Mouse (Mus musculus) stomach, embryonic 16.5 days (tissue): ENCODE data around the gene Gm11273. TPM values are rescaled to one million over a fixed set of nuclear protein-coding genes. Genes with fewer than 3 reads are reported as not detected.
A peak's percentile ranks its signal among the peaks of the same experiment; 100 is the strongest.
"Not testable (repeated sequence)": the region's sequence is repeated elsewhere in the genome, so short reads cannot be mapped to it uniquely, and the experiment has no call there.

Experiments used
- ATAC-seq: fragments of 200-750 bp; cut with Nextera tagmentation; 2 replicates; pipeline ENCODE4 v1.8.0; 2017; ENCODE audit warnings: moderate number of reproducible peaks, moderate TSS enrichment; ENCODE audit not compliant: insufficient read depth, low FRiP score
- H3K27ac ChIP-seq: fragments of 300-500 bp; sonication (generic); 2 replicates; pipeline ENCODE4 v1.5.1; 2014; ENCODE audit warnings: low read length
- H3K27me3 ChIP-seq: fragments of 300-500 bp; sonication (generic); 2 replicates; pipeline ENCODE4 v1.6.1; 2014; ENCODE audit warnings: low read length, control low read depth, mixed read lengths; ENCODE audit not compliant: control insufficient read depth, insufficient read depth
- H3K36me3 ChIP-seq: fragments of 300-500 bp; sonication (generic); 2 replicates; pipeline ENCODE4 v1.6.1; 2014; ENCODE audit warnings: low read length; ENCODE audit not compliant: control insufficient read depth, insufficient read depth
- H3K4me1 ChIP-seq: fragments of 300-500 bp; sonication (generic); 2 replicates; pipeline ENCODE4 v1.6.1; 2014; ENCODE audit warnings: low read length, control low read depth, mixed read lengths; ENCODE audit not compliant: control insufficient read depth, insufficient read depth
- H3K4me2 ChIP-seq: fragments of 300-500 bp; sonication (generic); 2 replicates; pipeline ENCODE4 v1.6.1; 2014; ENCODE audit warnings: low read depth, low read length, mixed read lengths
- H3K4me3 ChIP-seq: fragments of 300-500 bp; sonication (generic); replicated peaks from 2 replicates; pipeline ENCODE4 v1.5.1; 2014; ENCODE audit warnings: mild to moderate bottlenecking, low read length
- H3K9ac ChIP-seq: fragments of 300-500 bp; sonication (generic); 2 replicates; pipeline ENCODE4 v1.6.1; 2014; ENCODE audit warnings: low read length
- H3K9me3 ChIP-seq: fragments of 300-500 bp; sonication (generic); replicated peaks from 2 replicates; pipeline ENCODE4 v1.6.1; 2016; ENCODE audit warnings: low read length, control low read depth; ENCODE audit not compliant: control insufficient read depth
- WGBS: fragments of 180-500 bp; shearing (Covaris S2); extraction: QIAGEN DNeasy Blood & Tissue Kit; methylation state at CpG from one replicate; pipeline ENCODE4 v1.1.7; 2014; 5-methylcytosine and 5-hydroxymethylcytosine counted together
- polyA plus RNA-seq: library from polyadenylated mRNA; unstranded; fragments of >200 nt; fragmentation: Nextera tagmentation; extraction: Ambion mirVana; gene quantifications from 2 replicates; pipeline ENCODE4 v1.2.1, GENCODE M21; 2015

Gm11273 gene
- polyA plus RNA-seq = 6.7 and 20.9 TPM in 2 replicates

GRCm38 (mm10) chr13:21501182-21501581, at the start of gene Gm11273:
Gene Gm11273, minus strand, starts transcription at chr13:21501418.
- 90% methylated on average over 17 of the region's 17 CpGs for WGBS
- H3K4me2 ChIP-seq, H3K36me3 ChIP-seq, H3K4me1 ChIP-seq, H3K27ac ChIP-seq, H3K4me3 ChIP-seq, H3K27me3 ChIP-seq, H3K9me3 ChIP-seq, H3K9ac ChIP-seq, ATAC-seq: not testable (repeated sequence)

DNA sequence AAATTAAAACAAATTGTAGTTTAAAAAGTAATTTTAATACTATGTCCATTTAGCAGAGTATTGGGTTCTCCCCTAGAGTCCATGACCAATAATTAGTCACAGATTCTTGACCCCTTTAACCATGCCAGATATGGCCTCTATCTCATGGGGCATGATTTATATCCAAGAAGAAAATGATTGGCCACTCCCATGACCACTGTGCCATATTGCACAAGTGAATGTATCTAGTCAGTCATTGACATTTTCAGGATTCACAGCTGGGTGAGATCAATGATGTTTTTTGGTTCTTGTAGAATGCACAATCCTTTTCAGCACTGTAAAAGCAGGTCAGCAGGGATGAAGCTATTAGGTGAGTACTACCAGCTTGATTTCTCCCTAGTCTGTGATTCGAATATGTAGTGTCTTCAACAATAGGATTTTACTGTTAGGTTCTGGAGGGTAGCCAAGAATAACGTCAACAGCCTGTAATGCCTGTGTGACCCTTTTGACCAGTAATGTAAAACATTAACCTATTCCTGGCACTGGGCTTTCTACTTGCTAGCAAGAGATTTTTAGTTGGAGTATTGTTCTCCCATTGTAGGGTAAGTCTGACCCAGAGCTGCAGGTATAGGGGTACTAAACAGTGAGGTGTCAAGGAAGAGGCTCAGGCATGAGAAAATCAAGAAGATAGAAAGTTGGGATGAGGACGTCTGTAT, 49.3 kb upstream of the Gm11273 start:
- H3K9me3 ChIP-seq = no peaks in the 10 kb centered on the region
- no peak overlapping the region for H3K9ac ChIP-seq
- no peaks in the 10 kb centered on the region for H3K36me3 ChIP-seq
- no peak overlapping the region for H3K4me2 ChIP-seq
- H3K4me3 ChIP-seq = no peak overlapping the region
- 36% methylated on average over 3 of the region's 3 CpGs for WGBS
- no peak for ATAC-seq
- no peak overlapping the region for H3K27ac ChIP-seq
- no peaks in the 10 kb centered on the region for H3K27me3 ChIP-seq
- no peaks in the 10 kb centered on the region for H3K4me1 ChIP-seq

DNA sequence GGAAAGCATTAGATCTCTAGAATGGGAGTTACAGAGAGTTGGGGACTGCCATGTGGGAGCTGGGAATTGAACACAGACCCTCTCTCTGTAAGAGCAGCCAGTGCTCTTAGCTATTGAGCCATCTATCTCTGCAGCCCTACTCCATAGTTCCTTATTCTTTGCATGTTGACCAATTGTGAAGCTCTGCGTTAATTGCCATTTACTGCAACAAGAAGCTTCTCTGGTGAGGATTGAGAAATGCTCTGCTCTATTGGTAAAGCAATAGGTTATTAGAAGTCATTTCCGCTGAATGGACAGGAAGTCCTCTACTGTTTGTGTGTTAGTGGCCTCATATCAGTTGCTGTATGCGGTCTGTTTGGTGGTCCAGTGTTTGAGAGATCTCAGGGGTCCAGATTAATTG, 48.3 kb upstream of the Gm11273 start:
- Histone ChIP-seq H3K4me1 (no peaks in the 10 kb centered on the region), H3K9me3 (no peaks in the 10 kb centered on the region), H3K27ac (no peak overlapping the region), H3K36me3 (no peaks in the 10 kb centered on the region), H3K9ac (no peak overlapping the region), H3K4me3 (no peak overlapping the region), H3K27me3 (no peaks in the 10 kb centered on the region), H3K4me2 (no peak overlapping the region)
- no peak for ATAC-seq
- 86% methylated on average over 3 of the region's 3 CpGs for WGBS

DNA sequence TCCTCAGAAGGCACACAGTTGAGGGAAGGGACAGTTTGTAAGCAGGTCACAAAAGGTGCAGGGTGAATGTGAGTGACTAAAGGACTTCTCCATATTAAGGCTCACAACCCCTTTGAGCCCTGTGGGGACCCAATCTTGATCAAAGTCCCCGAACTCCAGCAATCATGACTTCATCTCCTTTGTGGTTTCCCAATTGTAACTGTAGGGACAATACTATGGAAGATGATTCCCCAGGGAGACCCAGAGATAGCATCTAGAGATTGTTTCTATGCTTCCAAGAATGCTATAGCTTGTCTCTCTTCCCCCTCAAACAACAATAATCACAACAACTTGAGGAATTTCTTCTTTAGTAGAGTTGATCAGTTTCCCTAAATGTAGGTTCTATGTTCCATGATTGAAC, 41.5 kb upstream of the Gm11273 start, which contains the start of gene Olfr1366:
Gene Olfr1366, minus strand, starts transcription at position 101 of the 400 bp plus-strand sequence.
- Histone ChIP-seq H3K4me2 (no peak within 1 kb of the TSS), H3K36me3 (no peaks in the 10 kb centered on the region), H3K27me3 (no peaks in the 10 kb centered on the region), H3K9ac (no peak within 1 kb of the TSS), H3K4me3 (no peak within 1 kb of the TSS), H3K9me3 (no peaks in the 10 kb centered on the region), H3K27ac (no peak within 1 kb of the TSS), H3K4me1 (no peaks in the 10 kb centered on the region)
- no peak for ATAC-seq
- 77% methylated on average over 1 of the region's 1 CpGs for WGBS

- Histone ChIP-seq H3K27ac (peak within 1 kb of the TSS; percentile 95), H3K9ac (peak within 1 kb of the TSS; percentile 100), H3K4me1 (peaks cover 4% of the 10 kb centered on the region; the same call in 1 of the 2 replicates), H3K27me3 (no peaks in the 10 kb centered on the region), H3K36me3 (peaks cover 4% of the 10 kb centered on the region; the same call in 1 of the 2 replicates), H3K9me3 (no peaks in the 10 kb centered on the region), H3K4me3 (peak within 1 kb of the TSS; percentile 93), H3K4me2 (peak within 1 kb of the TSS; percentile 73)
- under 1% methylated on average over 39 of the region's 39 CpGs for WGBS
- peak; percentile 99 for ATAC-seq
These were observed 29.6 kb upstream of the Gm11273 start, which contains the start of gene Zkscan8 for GRCm38 (mm10) chr13:21530781-21531201. Gene Zkscan8, minus strand, starts transcription at chr13:21531120.

DNA sequence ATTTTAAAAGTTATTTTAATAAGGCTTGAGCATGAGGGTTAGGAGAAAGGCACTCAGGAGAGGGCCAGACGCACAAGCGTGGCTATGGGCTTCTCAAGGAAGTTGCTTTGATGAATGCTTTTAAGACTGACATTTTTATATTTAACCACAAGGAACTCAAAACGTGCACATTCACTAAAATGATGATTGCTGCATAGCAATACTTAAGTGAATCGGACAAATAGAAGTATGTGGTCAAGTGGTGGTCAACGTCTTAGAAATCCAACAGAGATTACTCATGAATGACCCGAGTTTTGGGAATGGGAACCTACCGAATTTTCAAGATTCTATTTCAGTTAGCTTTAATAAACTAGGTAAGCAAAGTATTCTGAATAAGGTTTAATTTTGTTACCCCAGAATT, 28.9 kb upstream of the Gm11273 start:
- peaks cover 4% of the 10 kb centered on the region; the same call in 1 of the 2 replicates for H3K4me1 ChIP-seq
- H3K27ac ChIP-seq = no peak overlapping the region
- no peak for ATAC-seq
- H3K36me3 ChIP-seq = peaks cover 4% of the 10 kb centered on the region; the same call in 1 of the 2 replicates
- no peaks in the 10 kb centered on the region for H3K27me3 ChIP-seq
- no peaks in the 10 kb centered on the region for H3K9me3 ChIP-seq
- WGBS = 40% methylated on average over 7 of the region's 7 CpGs
- H3K9ac ChIP-seq = peak overlapping the region; percentile 46
- peak overlapping the region; percentile 93 for H3K4me3 ChIP-seq
- peak overlapping the region; percentile 73 for H3K4me2 ChIP-seq

GRCm38 (mm10) chr13:21506221-21506649, 5.0 kb upstream of the Gm11273 start:
- Histone ChIP-seq H3K4me1 (0 out of 2 replicates have a peak, but pooled peaks cover 6% of the 10 kb centered on the region), H3K9ac (peak overlapping the region; percentile 81), H3K27ac (peak overlapping the region; percentile 86), H3K4me2 (peak overlapping the region; percentile 72), H3K9me3 (no peaks in the 10 kb centered on the region), H3K4me3 (peak overlapping the region; percentile 70), H3K36me3 (no peaks in the 10 kb centered on the region), H3K27me3 (no peaks in the 10 kb centered on the region)
- WGBS = under 1% methylated on average over 21 of the region's 21 CpGs
- ATAC-seq = peak; percentile 100

- no peak for ATAC-seq
- Histone ChIP-seq H3K36me3 (no peaks in the 10 kb centered on the region), H3K27ac (no peak overlapping the region), H3K4me3 (no peak overlapping the region), H3K27me3 (no peaks in the 10 kb centered on the region), H3K4me1 (0 out of 2 replicates have a peak, but pooled peaks cover 4% of the 10 kb centered on the region), H3K9me3 (no peaks in the 10 kb centered on the region), H3K4me2 (no peak overlapping the region), H3K9ac (no peak overlapping the region)
- 86% methylated on average over 5 of the region's 5 CpGs for WGBS
These were observed 1.1 kb upstream of the Gm11273 start for GRCm38 (mm10) chr13:21502296-21502695.

DNA sequence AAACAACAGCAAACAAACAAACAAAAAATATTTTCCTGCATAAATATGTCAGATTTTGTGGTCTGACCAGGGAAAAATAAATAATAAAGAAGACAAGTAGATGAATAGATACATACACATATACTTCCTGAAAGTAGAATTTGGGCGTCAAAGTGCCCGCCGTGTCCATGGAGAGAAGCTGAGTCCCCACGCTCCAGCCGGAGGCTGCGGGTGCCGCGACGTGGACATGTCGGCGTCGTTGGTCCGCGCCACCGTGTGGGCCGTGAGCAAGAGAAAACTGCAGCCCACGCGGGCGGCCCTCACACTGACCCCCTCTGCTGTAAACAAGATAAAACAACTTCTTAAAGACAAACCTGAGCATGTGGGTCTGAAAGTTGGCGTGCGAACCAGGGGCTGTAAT, 6.1 kb downstream of the Gm11273 start, which contains the start of gene AK157302:
Gene AK157302, plus strand, starts transcription at position 144 of the 400 bp plus-strand sequence.
- Histone ChIP-seq H3K36me3 (no peaks in the 10 kb centered on the region), H3K9me3 (no peaks in the 10 kb centered on the region), H3K4me1 (no peaks in the 10 kb centered on the region), H3K4me3 (no peak within 1 kb of the TSS), H3K9ac (no peak within 1 kb of the TSS), H3K27ac (no peak within 1 kb of the TSS), H3K27me3 (no peaks in the 10 kb centered on the region), H3K4me2 (no peak within 1 kb of the TSS)
- 93% methylated on average over 21 of the region's 21 CpGs for WGBS
- ATAC-seq = no peak
